18 mouse cellular contexts compared by ENCODE assay signal in the genomic region with DNA sequence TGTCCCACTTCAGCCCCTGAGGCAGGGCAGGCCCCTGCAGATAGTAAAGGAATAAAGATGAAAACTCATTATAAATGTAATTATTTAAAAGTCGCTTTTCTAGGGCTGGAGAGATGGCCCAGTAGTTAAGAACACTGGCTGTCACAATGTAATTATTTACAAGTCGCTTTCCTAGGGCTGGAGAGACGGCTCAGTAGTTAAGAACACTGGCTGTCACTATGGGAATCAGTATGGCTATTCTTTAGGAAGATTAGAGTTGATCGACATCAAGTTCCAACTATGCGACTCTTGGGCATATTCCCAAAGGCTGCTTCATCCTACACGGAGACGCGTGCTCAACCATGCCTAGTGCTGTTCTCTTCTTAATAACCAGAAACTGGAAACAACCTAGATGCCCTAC.
"Had no signal": no experiment of that assay in that cellular context is flagged by ENCODE, and none has a peak within 500 bp of the region (broad histone marks: within the 10 kb centered on the region; RNA-seq: fewer than 3 reads in every experiment).

No protein-coding gene starts in this region.

- H3K27me3 ChIP-seq: liver, embryonic 15.5 days; lung, embryonic 15.5 days; megakaryocyte, embryonic 14.5 days; midbrain, embryonic 12.5 days; neural tube, embryonic 12.5 days; stomach, embryonic 15.5 days had no signal

- H3K27ac ChIP-seq: liver, embryonic 15.5 days; lung, embryonic 15.5 days; macrophage; midbrain, embryonic 12.5 days; neural tube, embryonic 12.5 days; stomach, embryonic 15.5 days; stomach, postnatal 0 days had no signal

- H3K4me2 ChIP-seq: liver, embryonic 15.5 days; lung, embryonic 15.5 days; midbrain, embryonic 12.5 days; neural tube, embryonic 12.5 days; stomach, embryonic 15.5 days had no signal

- DNase-seq: liver, postnatal 0 days; lung, adult 2 months; lung, postnatal 14 days; lung, postnatal 36 days; midbrain, embryonic 14.5 days; right cerebral cortex, postnatal 14 days; thymus, adult 2 months; thymus, postnatal 25 days; thymus, postnatal 4 days had no signal

- H3K9ac ChIP-seq: liver, embryonic 15.5 days; liver, postnatal 0 days; lung, embryonic 15.5 days; midbrain, embryonic 12.5 days; neural tube, embryonic 12.5 days; stomach, embryonic 15.5 days had no signal

- H3K9me3 ChIP-seq: liver, embryonic 15.5 days; lung, embryonic 15.5 days; megakaryocyte, embryonic 14.5 days; midbrain, embryonic 12.5 days; neural tube, embryonic 12.5 days; stomach, embryonic 15.5 days had no signal

- ATAC-seq: liver, postnatal 0 days; lung, postnatal 0 days had no signal

- H3K4me1 ChIP-seq: liver, embryonic 15.5 days; lung, embryonic 15.5 days; megakaryocyte, embryonic 14.5 days; midbrain, embryonic 12.5 days; neural tube, embryonic 12.5 days; stomach, embryonic 15.5 days had no signal

- H3K4me3 ChIP-seq: liver, embryonic 15.5 days; lung, embryonic 15.5 days; megakaryocyte, embryonic 14.5 days; midbrain, embryonic 12.5 days; neural tube, embryonic 12.5 days; stomach, embryonic 15.5 days had no signal

- H3K36me3 ChIP-seq: liver, embryonic 15.5 days; lung, embryonic 15.5 days; midbrain, embryonic 12.5 days; neural tube, embryonic 12.5 days; stomach, embryonic 15.5 days had no signal
